Mouse (Mus musculus) lung, embryonic 16.5 days (tissue): Measurements from ENCODE around the gene Ruvbl2. TPM values are rescaled to one million over a fixed set of nuclear protein-coding genes. Genes with fewer than 3 reads are reported as not detected.

Experiments used
- ATAC-seq: fragments of 200-750 bp; cut with Nextera tagmentation; 2 replicates; pipeline ENCODE4 v1.8.0; 2017; ENCODE audit warnings: low read depth, mild to moderate bottlenecking, moderate library complexity
- H3K27ac ChIP-seq: fragments of 300-500 bp; sonication (generic); 2 replicates; pipeline ENCODE4 v1.5.1; 2014; ENCODE audit warnings: mild to moderate bottlenecking, control low read depth, low read length
- H3K27me3 ChIP-seq: fragments of 300-500 bp; sonication (generic); 2 replicates; pipeline ENCODE4 v1.6.1; 2014; ENCODE audit warnings: low read depth, low read length, mixed read lengths; ENCODE audit not compliant: control insufficient read depth, insufficient read depth
- H3K36me3 ChIP-seq: fragments of 300-500 bp; sonication (generic); 2 replicates; pipeline ENCODE4 v1.6.1; 2014; ENCODE audit warnings: low read length; ENCODE audit not compliant: control insufficient read depth, insufficient read depth
- H3K4me1 ChIP-seq: fragments of 300-500 bp; sonication (generic); replicated peaks from 2 replicates; pipeline ENCODE4 v1.6.1; 2014; ENCODE audit warnings: low read length, mixed read lengths; ENCODE audit not compliant: control insufficient read depth, insufficient read depth
- H3K4me2 ChIP-seq: fragments of 300-500 bp; sonication (generic); 2 replicates; pipeline ENCODE4 v1.6.1; 2014; ENCODE audit warnings: low read depth, low read length, control low read depth
- H3K4me3 ChIP-seq: fragments of 300-500 bp; sonication (generic); 2 replicates; pipeline ENCODE4 v1.5.1; 2014; ENCODE audit warnings: mild to moderate bottlenecking, low read length, control low read depth
- H3K9ac ChIP-seq: fragments of 300-500 bp; sonication (generic); 2 replicates; pipeline ENCODE4 v1.6.1; 2014; ENCODE audit warnings: low read length, control low read depth
- H3K9me3 ChIP-seq: fragments of 300-500 bp; sonication (generic); 2 replicates; pipeline ENCODE4 v1.6.1; 2016; ENCODE audit warnings: low read length; ENCODE audit not compliant: control insufficient read depth
- WGBS: fragments of 180-500 bp; shearing (Covaris S2); extraction: QIAGEN DNeasy Blood & Tissue Kit; methylation state at CpG from one replicate; pipeline ENCODE4 v1.1.7; 2014; 5-methylcytosine and 5-hydroxymethylcytosine counted together
- polyA plus RNA-seq: library from polyadenylated mRNA; unstranded; fragments of >200 nt; fragmentation: Nextera tagmentation; extraction: Ambion mirVana; gene quantifications from 2 replicates; pipeline ENCODE4 v1.2.1, GENCODE M21; 2015

Gene Ruvbl2
- polyA plus RNA-seq, 1 experiment from 2014 or later = 160 TPM

- Histone ChIP-seq H3K36me3 (peaks cover 27% of the 10 kb centered on the region), H3K9ac (no peak overlapping the region), H3K4me2 (no peak overlapping the region), H3K27ac (no peak overlapping the region), H3K9me3 (no peaks in the 10 kb centered on the region), H3K4me3 (no peak overlapping the region), H3K4me1 (peaks cover 9% of the 10 kb centered on the region), H3K27me3 (peaks cover 34% of the 10 kb centered on the region)
- ATAC-seq = peak; percentile 14; the same call in 1 of the 2 replicates
- WGBS = 10% methylated on average over 27 of the region's 27 CpGs
Measured at GRCm38 (mm10) chr7:45419859-45420614, 17.9 kb downstream of the Ruvbl2 start.

- 10% methylated on average over 13 of the region's 13 CpGs for WGBS
- Histone ChIP-seq H3K4me3 (no peak overlapping the region), H3K4me2 (no peak overlapping the region), H3K36me3 (peaks cover 17% of the 10 kb centered on the region), H3K4me1 (peaks cover 22% of the 10 kb centered on the region), H3K9me3 (no peaks in the 10 kb centered on the region), H3K9ac (no peak overlapping the region), H3K27ac (no peak overlapping the region), H3K27me3 (peaks cover 49% of the 10 kb centered on the region)
- no peak for ATAC-seq
Measured at GRCm38 (mm10) chr7:45417962-45418492, 19.9 kb downstream of the Ruvbl2 start.

GRCm38 (mm10) chr7:45415636-45416035, 22.3 kb downstream of the Ruvbl2 start:
- H3K9ac ChIP-seq = peak overlapping the region; percentile 30
- H3K4me2 ChIP-seq = peak overlapping the region; percentile 37
- no peaks in the 10 kb centered on the region for H3K36me3 ChIP-seq
- H3K9me3 ChIP-seq = no peaks in the 10 kb centered on the region
- ATAC-seq = no peak
- no peak overlapping the region for H3K27ac ChIP-seq
- 12% methylated on average over 37 of the region's 37 CpGs for whole genome bisulfite sequencing
- H3K27me3 ChIP-seq = peaks cover 64% of the 10 kb centered on the region
- peaks cover 23% of the 10 kb centered on the region for H3K4me1 ChIP-seq
- peak overlapping the region; percentile 25 for H3K4me3 ChIP-seq

- Histone ChIP-seq H3K27ac (no peak overlapping the region), H3K36me3 (no peaks in the 10 kb centered on the region), H3K9ac (no peak overlapping the region), H3K4me2 (peak overlapping the region; percentile 93; the same call in 1 of the 2 replicates), H3K4me3 (no peak overlapping the region), H3K27me3 (peaks cover 72% of the 10 kb centered on the region), H3K9me3 (no peaks in the 10 kb centered on the region), H3K4me1 (peaks cover 23% of the 10 kb centered on the region)
- no peak for ATAC-seq
- WGBS = 34% methylated on average over 12 of the region's 12 CpGs
Measured at GRCm38 (mm10) chr7:45414740-45415224, 23.1 kb downstream of the Ruvbl2 start.

DNA sequence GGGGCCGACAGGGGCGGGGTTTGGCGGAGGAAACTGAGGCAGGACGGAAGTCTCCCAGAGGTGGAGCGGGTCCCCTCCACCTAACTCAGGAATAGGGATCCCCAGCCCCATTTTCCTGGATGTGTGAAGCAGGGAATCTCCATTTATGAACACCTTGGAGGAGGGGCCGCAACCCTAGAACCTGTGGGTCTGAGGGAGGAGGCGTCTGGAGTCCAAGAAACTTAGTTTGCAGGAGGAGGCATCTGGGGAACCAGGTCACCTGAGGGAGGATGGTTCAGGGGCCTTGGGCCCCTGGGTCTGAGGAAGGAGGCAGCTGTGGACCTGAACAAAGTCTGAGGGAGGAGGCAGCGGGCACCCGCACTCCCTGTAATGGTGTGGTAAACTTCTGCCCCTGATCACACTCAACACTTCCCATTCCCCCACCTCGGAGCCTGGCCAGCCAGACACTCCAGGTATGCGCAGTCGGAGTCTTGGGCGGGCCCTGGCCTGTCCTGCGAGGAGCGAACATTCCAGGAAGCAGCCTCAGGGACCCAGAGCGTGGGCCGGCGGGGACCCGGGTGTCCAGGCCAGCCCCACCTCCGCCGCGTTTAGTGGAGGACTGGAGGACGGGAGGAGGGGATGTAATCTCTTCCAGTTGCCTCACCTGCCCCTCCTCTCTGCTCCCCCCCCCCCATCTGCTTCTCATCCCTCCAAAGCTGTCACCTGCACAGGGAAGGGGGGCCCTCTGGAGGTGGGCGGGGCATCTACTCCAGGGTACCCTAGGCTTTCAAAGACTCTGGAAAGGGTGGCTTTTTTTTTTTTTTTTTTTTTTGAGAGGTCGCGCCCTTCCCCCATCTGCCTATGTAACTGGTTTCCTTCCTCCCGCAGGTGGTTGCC, 23.8 kb downstream of the Ruvbl2 start:
- peak; percentile 64 for ATAC-seq
- Histone ChIP-seq H3K27me3 (peaks cover 77% of the 10 kb centered on the region), H3K27ac (peak overlapping the region; percentile 78), H3K4me3 (peak overlapping the region; percentile 63), H3K4me2 (peak overlapping the region; percentile 93), H3K4me1 (peaks cover 22% of the 10 kb centered on the region), H3K36me3 (no peaks in the 10 kb centered on the region), H3K9me3 (no peaks in the 10 kb centered on the region), H3K9ac (peak overlapping the region; percentile 71)
- 2% methylated on average over 26 of the region's 27 CpGs for WGBS

DNA sequence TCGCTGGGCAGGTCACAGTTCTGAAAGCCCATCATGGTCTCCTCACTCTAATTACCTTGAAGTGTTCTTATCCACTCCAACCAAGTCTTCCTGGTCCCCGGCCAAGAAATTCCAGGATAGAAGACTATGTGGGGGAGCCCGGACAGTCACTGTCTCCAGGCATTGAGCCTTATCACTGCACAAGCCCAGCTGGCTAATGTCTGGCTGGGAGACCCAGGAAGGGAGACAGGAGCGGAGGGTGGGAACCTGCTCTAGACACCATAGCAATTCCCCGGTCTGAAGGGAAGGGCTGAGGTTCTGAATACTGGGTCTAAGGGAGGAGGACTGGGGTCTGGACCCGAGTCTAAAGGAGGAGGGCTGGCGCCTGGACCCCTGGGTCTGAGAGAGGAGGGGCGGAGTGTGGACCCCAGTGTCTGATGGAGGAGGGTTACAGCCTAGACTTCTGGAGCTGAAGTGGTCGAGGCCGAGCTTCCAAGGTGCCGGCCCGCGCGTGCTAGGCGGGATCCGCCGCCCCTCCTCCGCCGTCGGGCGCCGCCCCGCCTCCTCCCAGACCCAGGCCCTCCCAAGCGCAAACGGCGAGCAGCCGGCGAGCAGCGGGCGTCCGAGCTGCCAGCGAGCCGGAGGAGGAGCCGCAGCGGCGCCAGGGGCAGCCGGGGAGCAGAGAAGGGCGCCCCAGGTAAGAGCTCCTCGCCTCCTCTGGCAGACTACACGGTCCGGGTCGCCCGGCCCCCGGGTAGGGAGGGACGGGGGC, 24.6 kb downstream of the Ruvbl2 start, which contains the start of gene Ntf5:
TSS of gene Ntf5 (plus strand) at position 583 of the 751 bp plus-strand sequence.
- H3K27me3 ChIP-seq = peaks cover 78% of the 10 kb centered on the region
- ATAC-seq = peak; percentile 80

GRCm38 (mm10) chr7:45412421-45412820, 25.5 kb downstream of the Ruvbl2 start:
- no peak overlapping the region for H3K4me3 ChIP-seq
- no peak overlapping the region for H3K4me2 ChIP-seq
- WGBS = 83% methylated on average over 2 of the region's 2 CpGs
- H3K9ac ChIP-seq = no peak overlapping the region
- H3K27ac ChIP-seq = no peak overlapping the region
- ATAC-seq = no peak
- peaks cover 83% of the 10 kb centered on the region for H3K27me3 ChIP-seq
- H3K4me1 ChIP-seq = peaks cover 17% of the 10 kb centered on the region
- H3K36me3 ChIP-seq = no peaks in the 10 kb centered on the region
- H3K9me3 ChIP-seq = no peaks in the 10 kb centered on the region

More for the DNA sequence above, 24.6 kb downstream of the Ruvbl2 start, which contains the start of gene Ntf5:
- H3K9ac ChIP-seq = peak within 1 kb of the TSS; percentile 71
- H3K4me3 ChIP-seq = peak within 1 kb of the TSS; percentile 63
- peaks cover 20% of the 10 kb centered on the region for H3K4me1 ChIP-seq
- H3K9me3 ChIP-seq = no peaks in the 10 kb centered on the region
- H3K36me3 ChIP-seq = no peaks in the 10 kb centered on the region
- peak within 1 kb of the TSS; percentile 93 for H3K4me2 ChIP-seq
- 1% methylated on average over 42 of the region's 45 CpGs for WGBS
- H3K27ac ChIP-seq = peak within 1 kb of the TSS; percentile 78

DNA sequence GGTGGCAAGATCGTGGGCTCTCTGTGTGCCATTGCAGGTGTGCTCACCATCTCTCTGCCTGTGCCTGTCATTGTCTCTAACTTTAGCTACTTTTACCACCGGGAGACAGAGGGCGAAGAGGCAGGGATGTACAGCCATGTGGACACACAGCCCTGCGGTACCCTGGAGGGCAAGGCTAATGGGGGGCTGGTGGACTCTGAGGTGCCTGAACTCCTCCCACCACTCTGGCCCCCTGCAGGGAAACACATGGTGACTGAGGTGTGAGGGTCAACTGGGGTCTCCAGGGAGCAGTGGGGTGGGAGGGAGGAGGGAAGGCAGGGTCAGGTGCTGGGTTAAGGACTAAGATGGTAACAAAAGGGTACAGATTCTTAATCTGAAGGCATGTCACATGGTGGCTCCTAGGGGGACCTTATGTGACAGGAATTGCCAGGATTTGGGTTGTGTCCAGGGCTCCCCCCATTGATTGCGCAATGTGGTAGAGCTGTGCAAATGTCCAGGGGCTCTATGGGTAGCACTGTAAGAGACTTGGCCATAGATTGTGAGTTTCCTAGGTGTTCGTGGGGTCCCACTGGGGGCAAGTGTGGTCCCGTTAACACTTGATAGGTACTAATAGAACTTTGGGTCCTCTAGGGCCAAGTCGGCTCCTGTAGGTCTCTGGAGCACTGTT, 28.3 kb downstream of the Ruvbl2 start:
- no peak overlapping the region for H3K27ac ChIP-seq
- ATAC-seq = no peak
- no peak overlapping the region for H3K4me3 ChIP-seq
- H3K4me1 ChIP-seq = peaks cover 22% of the 10 kb centered on the region
- no peaks in the 10 kb centered on the region for H3K9me3 ChIP-seq
- H3K36me3 ChIP-seq = no peaks in the 10 kb centered on the region
- WGBS = 79% methylated on average over 8 of the region's 8 CpGs
- no peak overlapping the region for H3K4me2 ChIP-seq
- H3K9ac ChIP-seq = no peak overlapping the region
- peaks cover 80% of the 10 kb centered on the region for H3K27me3 ChIP-seq
